23 mouse cellular contexts compared by ENCODE assay signal in the genomic region with DNA sequence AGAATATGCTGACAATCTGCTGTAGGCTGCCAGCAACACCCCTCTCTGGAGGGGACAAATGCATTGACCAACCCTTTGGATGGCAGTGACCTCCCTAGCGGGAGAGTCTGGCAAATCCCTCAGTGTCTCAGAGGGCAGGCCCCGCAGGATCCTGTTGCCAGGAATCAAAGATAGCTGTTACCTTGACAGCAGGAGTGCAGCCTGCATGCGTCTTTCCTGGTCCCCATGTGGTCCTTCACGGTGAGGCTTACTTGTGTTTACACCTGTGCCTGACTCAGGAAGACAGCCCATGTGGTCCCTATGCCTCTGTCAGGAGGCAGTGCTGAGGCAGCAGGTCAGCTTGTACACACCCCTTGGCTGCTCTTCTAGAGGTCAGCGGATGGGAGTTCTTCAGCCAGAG. TPM values are rescaled to one million over a fixed set of nuclear protein-coding genes. Genes with fewer than 3 reads are reported as not detected.
A peak's percentile ranks its signal among the peaks of the same experiment; 100 is the strongest.
DNase-seq lines count a peak whose midpoint lies in the region; ATAC-seq lines count a peak whose summit lies in the region.
"Had no signal": no experiment of that assay in that cellular context is flagged by ENCODE, and none has a peak within 500 bp of the region (broad histone marks: within the 10 kb centered on the region; RNA-seq: fewer than 3 reads in every experiment).

No protein-coding gene starts in this region.

- ATAC-seq in hindbrain, embryonic 15.5 days (ENCODE audit: low FRiP score, low read depth): peak; percentile 42; the same call in 1 of the 2 replicates
- ATAC-seq in hindbrain, embryonic 16.5 days: no peak
- no peak for ATAC-seq in forebrain, embryonic 11.5 days (replicated peaks; ENCODE audit: low FRiP score)
- ATAC-seq: CD4-positive, CD25-positive, alpha-beta regulatory T cell, adult 4 months; forebrain, postnatal 0 days; intestine, embryonic 15.5 days had no signal

- 0 out of 2 replicates have a peak, but pooled peaks cover 5% of the 10 kb centered on the region for H3K4me1 ChIP-seq in hindbrain, embryonic 15.5 days (replicated peaks)
- H3K4me1 ChIP-seq in hindbrain, embryonic 16.5 days (ENCODE audit: control insufficient read depth, insufficient read depth, low read depth, low read length): no peaks in the 10 kb centered on the region; the same call in 1 of the 2 replicates
- no peaks in the 10 kb centered on the region for H3K4me1 ChIP-seq in forebrain, embryonic 11.5 days (replicated peaks; ENCODE audit: control insufficient read depth, insufficient read depth, low read length)
- H3K4me1 ChIP-seq: intestine, embryonic 15.5 days; neural tube, embryonic 13.5 days; stomach, embryonic 15.5 days had no signal

- peak; percentile 72 for DNase-seq in cerebellum, adult 11-12 months
- DNase-seq in cerebellum, postnatal 4 days (ENCODE audit: low spot score in 2 of 2): no peak
- DNase-seq in brain, adult 2 months (ENCODE audit: low read depth, low spot score): peak; percentile 43
- peak; percentile 71 for DNase-seq in cerebellum, adult 9-11 months
- no peak for DNase-seq in forebrain, embryonic 11.5 days (ENCODE audit: low spot score)
- no peak for DNase-seq in thymus, postnatal 36 days
- DNase-seq: adrenal gland, postnatal 36 days; forebrain, postnatal 0 days; gastrocnemius, postnatal 14 days; heart, adult 2 months; kidney, adult 8-10 months; kidney, postnatal 10 days; right cerebral cortex, postnatal 4 days; thymus, postnatal 25 days had no signal

- H3K9ac ChIP-seq in hindbrain, embryonic 15.5 days: no peak overlapping the region
- no peak overlapping the region for H3K9ac ChIP-seq in hindbrain, embryonic 16.5 days (ENCODE audit: low read depth, low read length)
- H3K9ac ChIP-seq in forebrain, embryonic 11.5 days (ENCODE audit: low read length): no peak overlapping the region
- H3K9ac ChIP-seq: forebrain, postnatal 0 days; intestine, embryonic 15.5 days; neural tube, embryonic 13.5 days; stomach, embryonic 15.5 days had no signal

- H3K27ac ChIP-seq in hindbrain, embryonic 15.5 days (replicated peaks): no peak overlapping the region
- no peak overlapping the region for H3K27ac ChIP-seq in hindbrain, embryonic 16.5 days (ENCODE audit: low read depth, low read length)
- no peak overlapping the region for H3K27ac ChIP-seq in forebrain, embryonic 11.5 days (ENCODE audit: low read depth, low read length)
- H3K27ac ChIP-seq: forebrain, embryonic 10.5 days; heart, adult 2 months; intestine, embryonic 15.5 days; macrophage; neural tube, embryonic 13.5 days; stomach, embryonic 15.5 days had no signal

- no peak overlapping the region for H3K4me2 ChIP-seq in hindbrain, embryonic 15.5 days
- H3K4me2 ChIP-seq in hindbrain, embryonic 16.5 days (ENCODE audit: low read length): no peak overlapping the region
- H3K4me2 ChIP-seq in forebrain, embryonic 11.5 days (ENCODE audit: low read depth, low read length, severe bottlenecking): no peak overlapping the region
- H3K4me2 ChIP-seq: intestine, embryonic 15.5 days; neural tube, embryonic 13.5 days; stomach, embryonic 15.5 days had no signal

- no peaks in the 10 kb centered on the region for H3K27me3 ChIP-seq in hindbrain, embryonic 15.5 days
- no peaks in the 10 kb centered on the region for H3K27me3 ChIP-seq in hindbrain, embryonic 16.5 days (replicated peaks; ENCODE audit: control insufficient read depth, insufficient read depth, low read length)
- H3K27me3 ChIP-seq in forebrain, embryonic 11.5 days (ENCODE audit: control insufficient read depth, insufficient read depth, low read length): no peaks in the 10 kb centered on the region
- H3K27me3 ChIP-seq: intestine, embryonic 15.5 days; neural tube, embryonic 13.5 days; stomach, embryonic 15.5 days had no signal

- H3K4me3 ChIP-seq in hindbrain, embryonic 15.5 days: no peak overlapping the region
- no peak overlapping the region for H3K4me3 ChIP-seq in hindbrain, embryonic 16.5 days (ENCODE audit: low read length)
- no peak overlapping the region for H3K4me3 ChIP-seq in forebrain, embryonic 11.5 days (ENCODE audit: low read depth, low read length)
- H3K4me3 ChIP-seq: forebrain, embryonic 10.5 days; heart, adult 2 months; intestine, embryonic 15.5 days; myocyte; neural tube, embryonic 13.5 days; stomach, embryonic 15.5 days had no signal

- no peaks in the 10 kb centered on the region for H3K36me3 ChIP-seq in hindbrain, embryonic 15.5 days
- H3K36me3 ChIP-seq in hindbrain, embryonic 16.5 days (ENCODE audit: control insufficient read depth, insufficient read depth, low read length): no peaks in the 10 kb centered on the region
- no peaks in the 10 kb centered on the region for H3K36me3 ChIP-seq in forebrain, embryonic 11.5 days (ENCODE audit: control insufficient read depth, insufficient read depth, low read length)
- H3K36me3 ChIP-seq: forebrain, embryonic 10.5 days; intestine, embryonic 15.5 days; neural tube, embryonic 13.5 days; stomach, embryonic 15.5 days had no signal

- no peaks in the 10 kb centered on the region for H3K9me3 ChIP-seq in hindbrain, embryonic 15.5 days
- H3K9me3 ChIP-seq in hindbrain, embryonic 16.5 days (ENCODE audit: control insufficient read depth, low read length): no peaks in the 10 kb centered on the region
- no peaks in the 10 kb centered on the region for H3K9me3 ChIP-seq in forebrain, embryonic 11.5 days (ENCODE audit: control insufficient read depth, low read length)
- H3K9me3 ChIP-seq: forebrain, embryonic 10.5 days; intestine, embryonic 15.5 days; neural tube, embryonic 13.5 days; stomach, embryonic 15.5 days had no signal

- 23% methylated on average over 5 of the region's 5 CpGs for WGBS in hindbrain, embryonic 15.5 days
- WGBS in hindbrain, embryonic 16.5 days: 18% methylated on average over 5 of the region's 5 CpGs
- WGBS in forebrain, embryonic 11.5 days: 27% methylated on average over 5 of the region's 5 CpGs

RNA-seq across cellular contexts. Expression of a gene that starts 41.5 kb away (rescaled TPM):
- 46.9 and 53.4 TPM in 2 replicates for polyA plus RNA-seq in hindbrain, embryonic 15.5 days (2015; fragmentation: Nextera tagmentation; extraction: Ambion mirVana)
- 41.7 and 44.1 TPM in 2 replicates for polyA plus RNA-seq in hindbrain, embryonic 16.5 days (2015; fragmentation: Nextera tagmentation; extraction: Ambion mirVana)
- 151 and 153 TPM in 2 replicates for polyA plus RNA-seq in forebrain, embryonic 11.5 days (2014; fragmentation: Nextera tagmentation; extraction: Ambion mirVana)

Comparison
In these comparisons a context has a peak if more than half of its experiments do, and no peak if none do; other contexts are left out.
1. DNase-seq: peak in cerebellum, adult 11-12 months (single experiment), brain, adult 2 months (single experiment) and cerebellum, adult 9-11 months (single experiment); none in cerebellum, postnatal 4 days (0 of 2), forebrain, embryonic 11.5 days (single experiment) and thymus, postnatal 36 days (0 of 2).